Mouse (Mus musculus) olfactory bulb, adult 2 months (tissue): ENCODE data around the gene Sap30l. TPM values are rescaled to one million over a fixed set of nuclear protein-coding genes. Genes with fewer than 3 reads are reported as not detected.
"Not testable (repeated sequence)": the region's sequence is repeated elsewhere in the genome, so short reads cannot be mapped to it uniquely, and the experiment has no call there.

ENCODE experiments used
- H3K27ac ChIP-seq: fragments of 200-500 bp; 2 replicates; pipeline ENCODE4 v1.5.1; 2012; ENCODE audit warnings: low read depth, low read length; ENCODE audit not compliant: insufficient read depth
- H3K4me1 ChIP-seq: fragments of 200-500 bp; 2 replicates; pipeline ENCODE4 v1.6.1; 2012; ENCODE audit warnings: low read length; ENCODE audit not compliant: control insufficient read depth, insufficient read depth
- H3K4me3 ChIP-seq: fragments of 200-500 bp; 2 replicates; pipeline ENCODE4 v1.5.1; 2012; ENCODE audit warnings: mild to moderate bottlenecking, low read depth, low read length, moderate library complexity; ENCODE audit not compliant: insufficient read depth
- CTCF ChIP-seq: fragments of 200-500 bp; IDR thresholded peaks from 2 replicates; pipeline ENCODE4 v1.5.1; 2012; ENCODE audit warnings: low read depth, mild to moderate bottlenecking, low read length, moderate library complexity; ENCODE audit not compliant: insufficient read depth
- POLR2A ChIP-seq: fragments of 200-500 bp; IDR thresholded peaks from 2 replicates; pipeline ENCODE4 v1.6.1; 2012; ENCODE audit warnings: mild to moderate bottlenecking, low read depth, low read length, moderate library complexity; ENCODE audit not compliant: insufficient read depth
- WGBS: fragments of 180-500 bp; shearing (Covaris S2); methylation state at CpG from one replicate; pipeline ENCODE4 v1.1.7; 2018; 5-methylcytosine and 5-hydroxymethylcytosine counted together
- polyA plus RNA-seq: library from polyadenylated mRNA; stranded (reverse); fragments of >200 nt; gene quantifications from 2 replicates; pipeline ENCODE4 v1.2.4, GENCODE M21; 2012; ENCODE audit warnings: low replicate concordance; ENCODE audit not compliant: missing spikeins, insufficient read depth, insufficient read length

Gene Sap30l
- polyA plus RNA-seq, 1 experiment, result not detected

DNA sequence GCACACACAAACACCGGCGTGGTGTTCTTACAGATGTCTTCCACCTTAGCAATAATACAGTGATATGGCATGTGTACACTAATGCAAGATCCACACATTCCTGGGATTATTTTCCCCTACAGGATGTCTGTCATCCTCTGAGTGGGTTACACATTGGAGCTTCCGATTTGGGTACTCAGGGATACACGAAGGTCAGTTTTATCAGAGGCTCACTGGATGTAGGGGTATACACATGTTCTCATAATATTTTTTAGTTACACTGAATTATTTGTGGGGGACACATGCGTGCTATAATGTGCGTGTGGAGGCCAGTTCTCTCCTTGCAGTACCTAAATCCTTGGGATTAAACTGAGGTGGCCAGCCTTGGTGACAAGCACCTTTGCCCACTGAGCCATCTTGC, 32.6 kb downstream of the Sap30l start:
- WGBS, result 26% methylated on average over 6 of the region's 6 CpGs
- no peak overlapping the region for H3K4me3 ChIP-seq
- no peak overlapping the region for H3K27ac ChIP-seq
- H3K4me1 ChIP-seq, result peaks cover 6% of the 10 kb centered on the region
- TF ChIP-seq POLR2A, result no peak
- TF ChIP-seq CTCF, result no peak

DNA sequence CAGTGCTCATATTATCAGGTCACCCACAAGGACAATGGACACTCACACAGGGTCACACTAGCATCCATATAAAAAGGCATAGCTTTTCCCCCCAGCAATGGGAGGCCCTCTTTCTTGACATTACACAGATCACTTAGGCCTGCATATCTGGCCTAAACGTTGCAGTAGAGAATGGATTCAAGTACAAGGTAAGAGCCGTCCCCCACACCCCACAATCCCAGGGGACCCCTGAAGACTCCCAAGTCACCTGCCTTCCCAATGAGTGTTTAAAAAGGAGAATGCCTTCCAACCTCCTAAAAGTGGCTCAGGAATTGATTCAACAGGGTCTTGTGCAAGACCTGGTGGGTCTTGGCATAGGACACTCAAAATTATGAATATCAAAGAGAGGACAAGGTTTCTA, 33.9 kb downstream of the Sap30l start:
- Histone ChIP-seq H3K27ac (no peak overlapping the region), H3K4me3 (no peak overlapping the region), H3K4me1 (no peaks in the 10 kb centered on the region; the same call in 1 of the 2 replicates)
- TF ChIP-seq POLR2A (no peak), CTCF (no peak)
- WGBS, result 43% methylated on average over 2 of the region's 2 CpGs

GRCm38 (mm10) chr11:57835931-57836330, 34.5 kb downstream of the Sap30l start:
- no peak for TF ChIP-seq CTCF
- TF ChIP-seq POLR2A, result no peak
- no peak overlapping the region for H3K4me3 ChIP-seq
- WGBS, result 18% methylated on average over 3 of the region's 3 CpGs
- H3K27ac ChIP-seq, result no peak overlapping the region
- no peaks in the 10 kb centered on the region; the same call in 1 of the 2 replicates for H3K4me1 ChIP-seq

DNA sequence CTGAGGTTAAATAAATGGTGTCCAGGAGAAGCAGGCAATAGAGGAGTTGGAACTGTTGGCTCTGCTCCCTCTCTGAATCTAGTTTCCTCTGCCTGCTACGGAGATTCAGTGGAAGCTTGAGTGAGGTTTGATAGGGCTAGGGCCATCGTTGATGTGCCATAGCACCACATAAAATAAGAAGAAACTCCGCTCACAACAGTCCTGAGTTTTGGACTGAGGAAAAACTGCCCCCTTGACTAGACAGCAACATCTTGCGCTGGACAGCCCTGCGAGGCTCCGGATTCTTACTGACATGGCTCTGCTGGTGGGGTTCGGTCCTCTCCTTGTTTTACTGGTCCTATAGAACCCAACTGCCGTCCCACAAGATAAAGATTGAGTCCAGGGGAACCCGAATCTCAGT, 35.0 kb downstream of the Sap30l start:
- H3K4me3 ChIP-seq, result no peak overlapping the region
- H3K27ac ChIP-seq, result no peak overlapping the region
- 25% methylated on average over 9 of the region's 9 CpGs for WGBS
- H3K4me1 ChIP-seq, result no peaks in the 10 kb centered on the region; the same call in 1 of the 2 replicates
- TF ChIP-seq CTCF (no peak), POLR2A (no peak)

GRCm38 (mm10) chr11:57836872-57837680, 35.6 kb downstream of the Sap30l start:
- WGBS, result 3% methylated on average over 38 of the region's 38 CpGs
- H3K4me1 ChIP-seq, result no peaks in the 10 kb centered on the region
- no peak for TF ChIP-seq CTCF
- no peak for TF ChIP-seq POLR2A
- no peak overlapping the region for H3K27ac ChIP-seq
- H3K4me3 ChIP-seq, result no peak overlapping the region

- WGBS, result 16% methylated on average over 22 of the region's 22 CpGs
- H3K4me3 ChIP-seq, result no peak overlapping the region
- no peak overlapping the region for H3K27ac ChIP-seq
- H3K4me1 ChIP-seq, result no peaks in the 10 kb centered on the region
- TF ChIP-seq POLR2A (no peak), CTCF (no peak)
Measured at GRCm38 (mm10) chr11:57837861-57838680, 36.6 kb downstream of the Sap30l start.

DNA sequence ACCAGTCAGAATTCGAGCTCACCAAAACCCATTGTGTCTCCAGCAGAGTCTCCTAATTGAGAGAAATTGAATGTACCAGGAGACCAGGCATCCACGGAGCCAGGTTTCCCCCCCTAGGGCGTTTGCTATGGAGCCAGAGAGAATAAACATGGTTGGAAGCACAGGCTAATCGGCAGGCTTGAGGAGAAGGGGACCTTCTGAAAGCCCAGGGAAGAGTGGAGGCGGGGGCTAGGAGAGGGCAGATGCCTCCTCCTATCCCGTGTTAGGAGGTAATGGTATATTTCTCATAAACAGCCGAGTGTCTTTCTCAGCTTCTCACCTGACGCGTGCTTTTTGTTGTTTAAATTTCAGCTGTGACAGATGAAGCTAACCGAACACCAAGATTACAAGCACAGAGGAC, 39.5 kb downstream of the Sap30l start:
- TF ChIP-seq CTCF, result no peak
- no peak for TF ChIP-seq POLR2A
- Histone ChIP-seq H3K4me3 (no peak overlapping the region), H3K4me1 (no peaks in the 10 kb centered on the region), H3K27ac (no peak overlapping the region)
- WGBS, result 39% methylated on average over 10 of the region's 10 CpGs

DNA sequence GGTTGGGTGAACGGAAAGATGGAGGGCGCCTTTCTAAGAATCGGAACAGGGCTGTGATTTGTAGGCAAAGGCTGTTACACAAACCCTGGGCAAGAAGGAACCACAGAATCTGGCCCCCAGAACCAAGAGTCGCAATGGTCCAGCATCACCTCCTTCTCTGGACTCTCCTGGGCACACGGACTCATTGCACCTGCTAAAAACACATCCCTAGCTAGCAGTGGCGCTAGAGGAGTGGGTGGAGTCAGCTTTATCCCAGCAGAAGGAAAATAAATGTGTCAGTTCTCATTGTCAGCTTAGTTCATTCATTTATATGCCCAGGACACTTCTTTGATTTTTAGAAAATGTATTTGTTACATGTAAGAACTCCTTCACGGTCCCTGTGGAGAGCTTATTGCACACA, 40.0 kb downstream of the Sap30l start:
- TF ChIP-seq POLR2A (no peak), CTCF (no peak)
- no peak overlapping the region for H3K27ac ChIP-seq
- no peak overlapping the region for H3K4me3 ChIP-seq
- no peaks in the 10 kb centered on the region for H3K4me1 ChIP-seq
- WGBS, result 38% methylated on average over 7 of the region's 7 CpGs

GRCm38 (mm10) chr11:57846421-57847363, 45.3 kb downstream of the Sap30l start:
- not testable (repeated sequence) for H3K4me3 ChIP-seq, H3K27ac ChIP-seq
- WGBS, result 92% methylated on average over 9 of the region's 9 CpGs

More at GRCm38 (mm10) chr11:57846421-57847363, 45.3 kb downstream of the Sap30l start:
- not testable (repeated sequence) for H3K4me1 ChIP-seq
